Mouse (Mus musculus) lung, embryonic 16.5 days (tissue): ENCODE measurements around the gene Daam1. TPM values are rescaled to one million over a fixed set of nuclear protein-coding genes. Genes with fewer than 3 reads are reported as not detected.

Experiments used
- ATAC-seq: fragments of 200-750 bp; cut with Nextera tagmentation; 2 replicates; pipeline ENCODE4 v1.8.0; 2017; ENCODE audit warnings: low read depth, mild to moderate bottlenecking, moderate library complexity
- H3K27ac ChIP-seq: fragments of 300-500 bp; sonication (generic); 2 replicates; pipeline ENCODE4 v1.5.1; 2014; ENCODE audit warnings: mild to moderate bottlenecking, control low read depth, low read length
- H3K27me3 ChIP-seq: fragments of 300-500 bp; sonication (generic); 2 replicates; pipeline ENCODE4 v1.6.1; 2014; ENCODE audit warnings: low read depth, low read length, mixed read lengths; ENCODE audit not compliant: control insufficient read depth, insufficient read depth
- H3K36me3 ChIP-seq: fragments of 300-500 bp; sonication (generic); 2 replicates; pipeline ENCODE4 v1.6.1; 2014; ENCODE audit warnings: low read length; ENCODE audit not compliant: control insufficient read depth, insufficient read depth
- H3K4me1 ChIP-seq: fragments of 300-500 bp; sonication (generic); replicated peaks from 2 replicates; pipeline ENCODE4 v1.6.1; 2014; ENCODE audit warnings: low read length, mixed read lengths; ENCODE audit not compliant: control insufficient read depth, insufficient read depth
- H3K4me2 ChIP-seq: fragments of 300-500 bp; sonication (generic); 2 replicates; pipeline ENCODE4 v1.6.1; 2014; ENCODE audit warnings: low read depth, low read length, control low read depth
- H3K4me3 ChIP-seq: fragments of 300-500 bp; sonication (generic); 2 replicates; pipeline ENCODE4 v1.5.1; 2014; ENCODE audit warnings: mild to moderate bottlenecking, low read length, control low read depth
- H3K9ac ChIP-seq: fragments of 300-500 bp; sonication (generic); 2 replicates; pipeline ENCODE4 v1.6.1; 2014; ENCODE audit warnings: low read length, control low read depth
- H3K9me3 ChIP-seq: fragments of 300-500 bp; sonication (generic); 2 replicates; pipeline ENCODE4 v1.6.1; 2016; ENCODE audit warnings: low read length; ENCODE audit not compliant: control insufficient read depth
- WGBS: fragments of 180-500 bp; shearing (Covaris S2); extraction: QIAGEN DNeasy Blood & Tissue Kit; methylation state at CpG from one replicate; pipeline ENCODE4 v1.1.7; 2014; 5-methylcytosine and 5-hydroxymethylcytosine counted together
- polyA plus RNA-seq: library from polyadenylated mRNA; unstranded; fragments of >200 nt; fragmentation: Nextera tagmentation; extraction: Ambion mirVana; gene quantifications from 2 replicates; pipeline ENCODE4 v1.2.1, GENCODE M21; 2015

Gene Daam1
- polyA plus RNA-seq, 1 experiment from 2014 or later = 16.0 TPM

GRCm38 (mm10) chr12:71881477-71881876, 50.6 kb downstream of the Daam1 start:
- Histone ChIP-seq H3K27me3 (no peaks in the 10 kb centered on the region), H3K9ac (no peak overlapping the region), H3K4me3 (no peak overlapping the region), H3K36me3 (no peaks in the 10 kb centered on the region), H3K27ac (peak overlapping the region; percentile 47; the same call in 1 of the 2 replicates), H3K4me2 (no peak overlapping the region), H3K9me3 (no peaks in the 10 kb centered on the region), H3K4me1 (peaks cover 60% of the 10 kb centered on the region)
- ATAC-seq = peak; percentile 39; the same call in 1 of the 2 replicates
- WGBS = 56% methylated on average over 4 of the region's 4 CpGs

GRCm38 (mm10) chr12:71883066-71883711, 52.3 kb downstream of the Daam1 start:
- Histone ChIP-seq H3K9me3 (no peaks in the 10 kb centered on the region), H3K27me3 (no peaks in the 10 kb centered on the region), H3K36me3 (no peaks in the 10 kb centered on the region), H3K9ac (no peak overlapping the region), H3K4me2 (no peak overlapping the region), H3K4me1 (peaks cover 60% of the 10 kb centered on the region), H3K4me3 (no peak overlapping the region), H3K27ac (no peak overlapping the region)
- WGBS = 51% methylated on average over 9 of the region's 9 CpGs
- no peak for ATAC-seq

- ATAC-seq = peak; percentile 43
- WGBS = 25% methylated on average over 2 of the region's 2 CpGs
- H3K4me1 ChIP-seq = peaks cover 57% of the 10 kb centered on the region
Measured at GRCm38 (mm10) chr12:71885170-71885574, 54.3 kb downstream of the Daam1 start.

GRCm38 (mm10) chr12:71885717-71886116, 54.8 kb downstream of the Daam1 start:
- no peaks in the 10 kb centered on the region for H3K9me3 ChIP-seq
- peaks cover 52% of the 10 kb centered on the region for H3K4me1 ChIP-seq
- H3K4me2 ChIP-seq = peak overlapping the region; percentile 15
- H3K9ac ChIP-seq = no peak overlapping the region
- 49% methylated on average over 4 of the region's 4 CpGs for WGBS
- peak; percentile 16; the same call in 1 of the 2 replicates for ATAC-seq
- no peaks in the 10 kb centered on the region for H3K27me3 ChIP-seq
- H3K4me3 ChIP-seq = no peak overlapping the region
- H3K27ac ChIP-seq = peak overlapping the region; percentile 50
- H3K36me3 ChIP-seq = no peaks in the 10 kb centered on the region

More at GRCm38 (mm10) chr12:71885170-71885574, 54.3 kb downstream of the Daam1 start:
- Histone ChIP-seq H3K27me3 (no peaks in the 10 kb centered on the region), H3K27ac (peak overlapping the region; percentile 50), H3K9ac (no peak overlapping the region), H3K36me3 (no peaks in the 10 kb centered on the region), H3K4me3 (no peak overlapping the region), H3K9me3 (no peaks in the 10 kb centered on the region), H3K4me2 (no peak overlapping the region)

GRCm38 (mm10) chr12:71886406-71886805, 55.5 kb downstream of the Daam1 start:
- Histone ChIP-seq H3K4me3 (no peak overlapping the region), H3K4me1 (peaks cover 47% of the 10 kb centered on the region), H3K36me3 (no peaks in the 10 kb centered on the region), H3K27me3 (no peaks in the 10 kb centered on the region), H3K4me2 (no peak overlapping the region), H3K27ac (no peak overlapping the region), H3K9me3 (no peaks in the 10 kb centered on the region), H3K9ac (no peak overlapping the region)
- no peak for ATAC-seq
- WGBS = 74% methylated on average over 5 of the region's 5 CpGs

- Histone ChIP-seq H3K9ac (no peak overlapping the region), H3K36me3 (no peaks in the 10 kb centered on the region), H3K4me2 (no peak overlapping the region), H3K27me3 (no peaks in the 10 kb centered on the region), H3K4me3 (no peak overlapping the region), H3K9me3 (no peaks in the 10 kb centered on the region), H3K4me1 (peaks cover 43% of the 10 kb centered on the region), H3K27ac (no peak overlapping the region)
- WGBS = 67% methylated on average over 2 of the region's 2 CpGs
- no peak for ATAC-seq
Measured at GRCm38 (mm10) chr12:71886941-71887340, 56.1 kb downstream of the Daam1 start.

- H3K9me3 ChIP-seq = no peaks in the 10 kb centered on the region
- H3K4me3 ChIP-seq = no peak overlapping the region
- H3K4me2 ChIP-seq = no peak overlapping the region
- no peaks in the 10 kb centered on the region for H3K27me3 ChIP-seq
- ATAC-seq = no peak
- 85% methylated on average over 6 of the region's 6 CpGs for WGBS
- no peak overlapping the region for H3K27ac ChIP-seq
- H3K36me3 ChIP-seq = no peaks in the 10 kb centered on the region
- H3K9ac ChIP-seq = no peak overlapping the region
- H3K4me1 ChIP-seq = peaks cover 33% of the 10 kb centered on the region
Measured at GRCm38 (mm10) chr12:71888370-71888769, 57.5 kb downstream of the Daam1 start.

GRCm38 (mm10) chr12:71889266-71889665, 58.4 kb downstream of the Daam1 start:
- Histone ChIP-seq H3K27me3 (no peaks in the 10 kb centered on the region), H3K9ac (no peak overlapping the region), H3K4me1 (peaks cover 27% of the 10 kb centered on the region), H3K4me2 (no peak overlapping the region), H3K36me3 (no peaks in the 10 kb centered on the region), H3K9me3 (no peaks in the 10 kb centered on the region), H3K4me3 (no peak overlapping the region), H3K27ac (no peak overlapping the region)
- ATAC-seq = no peak
- 66% methylated on average over 8 of the region's 8 CpGs for WGBS

- H3K27me3 ChIP-seq = no peaks in the 10 kb centered on the region
- H3K9ac ChIP-seq = no peak overlapping the region
- no peaks in the 10 kb centered on the region for H3K36me3 ChIP-seq
- no peak overlapping the region for H3K4me3 ChIP-seq
- no peak overlapping the region for H3K4me2 ChIP-seq
- H3K4me1 ChIP-seq = peaks cover 18% of the 10 kb centered on the region
- 98% methylated on average over 1 of the region's 1 CpGs for WGBS
- ATAC-seq = no peak
- H3K27ac ChIP-seq = no peak overlapping the region
- H3K9me3 ChIP-seq = no peaks in the 10 kb centered on the region
Measured at GRCm38 (mm10) chr12:71890282-71890681, 59.4 kb downstream of the Daam1 start.
